Mouse (Mus musculus): Measurements from ENCODE around the gene Rpl24.

GRCm38 (mm10) chr16:55952771-55953170, 13.3 kb upstream of the Rpl24 start:
- TF ChIP-seq CTCF (IDR thresholded peaks at IDR 0.05; ENCODE audit: control insufficient read depth, insufficient read depth, insufficient replicate concordance, low read depth, low read length) = no peak
- TF ChIP-seq POLR2A (IDR thresholded peaks at IDR 0.05; ENCODE audit: control insufficient read depth, low read depth, low read length) = no peak
